Mouse (Mus musculus) lung, adult 2 months (tissue): ENCODE measurements at regions not wholly inside any gene's neighbourhood (a gene's known extent, or its start where the extent isn't known, plus 50 kb on each side); places are given as distances from the start of the nearest gene placed in this dataset.
"Not testable (repeated sequence)": the region's sequence is repeated elsewhere in the genome, so short reads cannot be mapped to it uniquely, and the experiment has no call there.

Source experiments
- CTCF ChIP-seq: fragments of 200-500 bp; IDR thresholded peaks from 2 replicates; pipeline ENCODE4 v1.5.1; 2011; ENCODE audit warnings: mild to moderate bottlenecking, low read length, control low read depth; ENCODE audit not compliant: insufficient read depth
- POLR2A ChIP-seq: fragments of 200-500 bp; IDR thresholded peaks from 2 replicates; pipeline ENCODE4 v1.6.1; 2011; ENCODE audit warnings: low read depth, mild to moderate bottlenecking, control low read depth, low read length, borderline replicate concordance; ENCODE audit errors: extremely low read depth

DNA sequence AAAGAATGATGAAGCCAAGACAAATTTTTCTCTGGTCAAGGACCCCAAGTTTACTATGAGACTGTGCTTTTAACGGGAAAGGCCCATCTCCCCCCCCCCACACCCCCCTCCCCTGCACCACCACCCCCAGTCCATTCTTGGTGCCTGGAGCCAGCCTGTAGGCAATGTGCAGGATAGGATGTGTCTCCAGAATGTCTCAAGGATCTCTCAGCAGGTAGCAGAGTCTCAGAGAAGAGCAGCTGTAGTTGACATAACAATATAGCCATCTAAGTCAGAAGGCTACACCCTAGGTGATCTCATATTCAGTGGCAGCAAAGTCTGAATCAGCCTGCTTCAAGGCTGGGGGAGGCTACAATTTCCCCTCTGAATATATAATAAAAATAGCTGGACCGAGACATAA, 368.6 kb downstream of the Eepd1 start:
- not testable (repeated sequence) for TF ChIP-seq CTCF, POLR2A
